Mouse (Mus musculus): Measurements from ENCODE around the gene Jsrp1. TPM values are rescaled to one million over a fixed set of nuclear protein-coding genes. Genes with fewer than 3 reads are reported as not detected.

Jsrp1 gene
- polyA plus RNA-seq, 1 experiment: 343 TPM

- no peak overlapping the region for H3K4me3 ChIP-seq
- H3K36me3 ChIP-seq (ENCODE audit: control insufficient read depth, insufficient read depth): no peaks in the 10 kb centered on the region
- peaks cover 39% of the 10 kb centered on the region for H3K27me3 ChIP-seq (ENCODE audit: control insufficient read depth, insufficient read depth, insufficient read length)
- H3K4me2 ChIP-seq (ENCODE audit: low read depth): no peak overlapping the region
- TF ChIP-seq REST (IDR thresholded peaks at IDR 0.05; ENCODE audit: insufficient read depth, insufficient read length): no peak
- no peak for TF ChIP-seq MAX (IDR thresholded peaks at IDR 0.05; ENCODE audit: low read depth)
- TF ChIP-seq TCF12 (IDR thresholded peaks at IDR 0.05; ENCODE audit: insufficient read depth, poor library complexity, severe bottlenecking): no peak
- TF ChIP-seq SRF (IDR thresholded peaks at IDR 0.05; ENCODE audit: control insufficient read depth, insufficient read length, low read depth): no peak
- TF ChIP-seq POLR2A (IDR thresholded peaks at IDR 0.05; ENCODE audit: insufficient read length, low read depth): no peak
- TF ChIP-seq USF1 (IDR thresholded peaks at IDR 0.05; ENCODE audit: low read depth): no peak
- no peak overlapping the region for H3ac ChIP-seq (ENCODE audit: control insufficient read depth, insufficient read length)
- H3K79me2 ChIP-seq (ENCODE audit: control insufficient read depth, insufficient read depth): no peaks in the 10 kb centered on the region
Measured at GRCm38 (mm10) chr10:80843087-80843930, 30.0 kb upstream of the Jsrp1 start.

DNA sequence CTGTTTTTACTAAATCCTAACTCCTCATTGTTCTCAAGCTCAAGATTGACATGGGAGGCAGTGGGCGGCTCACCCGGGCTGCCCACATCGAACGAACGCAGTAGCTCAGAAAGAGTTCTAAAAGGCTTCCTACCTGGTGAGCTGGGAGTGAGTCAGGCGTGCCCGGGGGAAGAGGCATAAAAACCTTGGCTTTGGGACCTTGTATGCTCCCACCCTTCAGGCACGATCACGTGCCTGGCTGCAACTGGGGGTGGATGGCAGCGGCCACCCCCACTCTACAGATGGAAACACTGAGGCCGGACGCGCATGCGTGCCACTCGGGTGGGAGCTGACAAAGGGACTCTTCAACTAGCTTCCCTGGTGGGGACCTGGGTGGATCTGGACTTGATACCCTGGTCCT lies 29.0 kb upstream of the Jsrp1 start:
- H3ac ChIP-seq (ENCODE audit: control insufficient read depth, insufficient read length): no peak overlapping the region
- H3K36me3 ChIP-seq (ENCODE audit: control insufficient read depth, insufficient read depth): no peaks in the 10 kb centered on the region
- H3K4me3 ChIP-seq: no peak overlapping the region
- no peak overlapping the region for H3K4me2 ChIP-seq (ENCODE audit: low read depth)
- no peaks in the 10 kb centered on the region for H3K79me2 ChIP-seq (ENCODE audit: control insufficient read depth, insufficient read depth)
- peaks cover 39% of the 10 kb centered on the region for H3K27me3 ChIP-seq (ENCODE audit: control insufficient read depth, insufficient read depth, insufficient read length)
- no peak for TF ChIP-seq CEBPB (IDR thresholded peaks at IDR 0.05; ENCODE audit: insufficient read depth, poor library complexity, severe bottlenecking)
- TF ChIP-seq MYOD1 (IDR thresholded peaks at IDR 0.05; ENCODE audit: control insufficient read depth in 1 of 3, insufficient read length in 2 of 3, low read depth in 2 of 3): no peak
- no peak for TF ChIP-seq SRF (IDR thresholded peaks at IDR 0.05; ENCODE audit: control insufficient read depth, insufficient read length, low read depth)
- no peak for TF ChIP-seq E2F4 (IDR thresholded peaks at IDR 0.05; ENCODE audit: insufficient read depth)
- no peak for TF ChIP-seq POLR2A (IDR thresholded peaks at IDR 0.05; ENCODE audit: insufficient read length, low read depth)
- no peak for TF ChIP-seq USF1 (IDR thresholded peaks at IDR 0.05; ENCODE audit: low read depth)
- TF ChIP-seq POLR2AphosphoS2 (IDR thresholded peaks at IDR 0.05; ENCODE audit: insufficient read length, low read depth): no peak
- no peak for TF ChIP-seq TCF3 (IDR thresholded peaks at IDR 0.05; ENCODE audit: insufficient read length, low read depth)
- TF ChIP-seq REST (IDR thresholded peaks at IDR 0.05; ENCODE audit: insufficient read depth, insufficient read length): no peak
- no peak for TF ChIP-seq MYOG (IDR thresholded peaks at IDR 0.05; ENCODE audit: control insufficient read depth in 1 of 3, insufficient read depth in 1 of 3, insufficient read length in 2 of 3, low read depth in 2 of 3)
- TF ChIP-seq TCF12 (IDR thresholded peaks at IDR 0.05; ENCODE audit: insufficient read depth, poor library complexity, severe bottlenecking): no peak
- TF ChIP-seq MAX (IDR thresholded peaks at IDR 0.05; ENCODE audit: low read depth): no peak

- H3K36me3 ChIP-seq (ENCODE audit: control insufficient read depth, insufficient read depth): no peaks in the 10 kb centered on the region
- peaks cover 39% of the 10 kb centered on the region for H3K27me3 ChIP-seq (ENCODE audit: control insufficient read depth, insufficient read depth, insufficient read length)
- H3ac ChIP-seq (ENCODE audit: control insufficient read depth, insufficient read length): no peak overlapping the region
- H3K79me2 ChIP-seq (ENCODE audit: control insufficient read depth, insufficient read depth): no peaks in the 10 kb centered on the region
- no peak overlapping the region for H3K4me2 ChIP-seq (ENCODE audit: low read depth)
- TF ChIP-seq POLR2A (IDR thresholded peaks at IDR 0.05; ENCODE audit: insufficient read length, low read depth): no peak
- TF ChIP-seq MYOG (IDR thresholded peaks at IDR 0.05; ENCODE audit: control insufficient read depth in 1 of 3, insufficient read depth in 1 of 3, insufficient read length in 2 of 3, low read depth in 2 of 3): no peak
- no peak for TF ChIP-seq TCF12 (IDR thresholded peaks at IDR 0.05; ENCODE audit: insufficient read depth, poor library complexity, severe bottlenecking)
- no peak for TF ChIP-seq MYOD1 (IDR thresholded peaks at IDR 0.05; ENCODE audit: control insufficient read depth in 1 of 3, insufficient read length in 2 of 3, low read depth in 2 of 3)
- no peak for TF ChIP-seq MAX (IDR thresholded peaks at IDR 0.05; ENCODE audit: low read depth)
- TF ChIP-seq TCF3 (IDR thresholded peaks at IDR 0.05; ENCODE audit: insufficient read length, low read depth): no peak
- TF ChIP-seq SRF (IDR thresholded peaks at IDR 0.05; ENCODE audit: control insufficient read depth, insufficient read length, low read depth): no peak
- no peak for TF ChIP-seq REST (IDR thresholded peaks at IDR 0.05; ENCODE audit: insufficient read depth, insufficient read length)
- TF ChIP-seq USF1 (IDR thresholded peaks at IDR 0.05; ENCODE audit: low read depth): no peak
- no peak for TF ChIP-seq CEBPB (IDR thresholded peaks at IDR 0.05; ENCODE audit: insufficient read depth, poor library complexity, severe bottlenecking)
- TF ChIP-seq POLR2AphosphoS2 (IDR thresholded peaks at IDR 0.05; ENCODE audit: insufficient read length, low read depth): no peak
- no peak for TF ChIP-seq E2F4 (IDR thresholded peaks at IDR 0.05; ENCODE audit: insufficient read depth)
- H3K4me3 ChIP-seq: no peak overlapping the region
Measured at GRCm38 (mm10) chr10:80841685-80842084, 28.4 kb upstream of the Jsrp1 start.

- H3K27me3 ChIP-seq (ENCODE audit: control insufficient read depth, insufficient read depth, insufficient read length): peaks cover 31% of the 10 kb centered on the region
- TF ChIP-seq REST (IDR thresholded peaks at IDR 0.05; ENCODE audit: insufficient read depth, insufficient read length) (no peak), TCF3 (IDR thresholded peaks at IDR 0.05; ENCODE audit: insufficient read length, low read depth) (no peak), SRF (IDR thresholded peaks at IDR 0.05; ENCODE audit: control insufficient read depth, insufficient read length, low read depth) (no peak), MYOG (IDR thresholded peaks at IDR 0.05; ENCODE audit: control insufficient read depth in 1 of 3, insufficient read depth in 1 of 3, insufficient read length in 2 of 3, low read depth in 2 of 3) (no peak), MYOD1 (IDR thresholded peaks at IDR 0.05; ENCODE audit: control insufficient read depth in 1 of 3, insufficient read length in 2 of 3, low read depth in 2 of 3) (no peak), POLR2A (IDR thresholded peaks at IDR 0.05; ENCODE audit: insufficient read length, low read depth) (no peak), CEBPB (IDR thresholded peaks at IDR 0.05; ENCODE audit: insufficient read depth, poor library complexity, severe bottlenecking) (no peak), MAX (IDR thresholded peaks at IDR 0.05; ENCODE audit: low read depth) (no peak), TCF12 (IDR thresholded peaks at IDR 0.05; ENCODE audit: insufficient read depth, poor library complexity, severe bottlenecking) (no peak), E2F4 (IDR thresholded peaks at IDR 0.05; ENCODE audit: insufficient read depth) (no peak), POLR2AphosphoS2 (IDR thresholded peaks at IDR 0.05; ENCODE audit: insufficient read length, low read depth) (no peak), USF1 (IDR thresholded peaks at IDR 0.05; ENCODE audit: low read depth) (no peak)
Measured at GRCm38 (mm10) chr10:80839848-80840247, 26.6 kb upstream of the Jsrp1 start.

More at GRCm38 (mm10) chr10:80839848-80840247, 26.6 kb upstream of the Jsrp1 start:
- H3K4me3 ChIP-seq: no peak overlapping the region
- H3ac ChIP-seq (ENCODE audit: control insufficient read depth, insufficient read length): no peak overlapping the region
- H3K36me3 ChIP-seq (ENCODE audit: control insufficient read depth, insufficient read depth): no peaks in the 10 kb centered on the region
- H3K79me2 ChIP-seq (ENCODE audit: control insufficient read depth, insufficient read depth): no peaks in the 10 kb centered on the region
- H3K4me2 ChIP-seq (ENCODE audit: low read depth): no peak overlapping the region

All from myocyte (in vitro differentiated cells).